Mouse (Mus musculus): ENCODE measurements around the gene Slc6a15. TPM values are rescaled to one million over a fixed set of nuclear protein-coding genes. Genes with fewer than 3 reads are reported as not detected.

Gene Slc6a15
- not detected in 2 replicates for polyA plus RNA-seq (2012; ENCODE audit: insufficient read depth, insufficient read length, low replicate concordance, missing spikeins)

- WGBS: under 1% methylated on average over 43 of the region's 43 CpGs
- peak within 1 kb of the TSS; percentile 65 for H3K4me3 ChIP-seq (ENCODE audit: insufficient read depth, low read depth, low read length)
- H3K27ac ChIP-seq (ENCODE audit: insufficient read depth, low read depth, low read length): peak within 1 kb of the TSS; percentile 34; the same call in 1 of the 2 replicates
- 0 out of 2 replicates have a peak, but pooled peaks cover 3% of the 10 kb centered on the region for H3K4me1 ChIP-seq (ENCODE audit: control insufficient read depth, insufficient read depth, low read length)
- TF ChIP-seq POLR2A (IDR thresholded peaks at IDR 0.05; ENCODE audit: insufficient read depth, low read depth, low read length) (no peak), CTCF (IDR thresholded peaks at IDR 0.05; ENCODE audit: insufficient read depth, low read depth, low read length) (no peak)
Measured at GRCm38 (mm10) chr10:103367371-103368295, at the start of gene Slc6a15. Gene Slc6a15 (plus strand): TSS chr10:103367783.

- TF ChIP-seq POLR2A (IDR thresholded peaks at IDR 0.05; ENCODE audit: insufficient read depth, low read depth, low read length) (no peak), CTCF (IDR thresholded peaks at IDR 0.05; ENCODE audit: insufficient read depth, low read depth, low read length) (no peak)
- Histone ChIP-seq H3K4me3 (ENCODE audit: insufficient read depth, low read depth, low read length) (no peak overlapping the region), H3K27ac (ENCODE audit: insufficient read depth, low read depth, low read length) (no peak overlapping the region), H3K4me1 (ENCODE audit: control insufficient read depth, insufficient read depth, low read length) (no peaks in the 10 kb centered on the region)
- WGBS: 80% methylated on average over 3 of the region's 3 CpGs
Measured at GRCm38 (mm10) chr10:103321941-103322340, 45.6 kb upstream of the Slc6a15 start.

- Histone ChIP-seq H3K4me1 (ENCODE audit: control insufficient read depth, insufficient read depth, low read length) (no peaks in the 10 kb centered on the region), H3K4me3 (ENCODE audit: insufficient read depth, low read depth, low read length) (no peak overlapping the region), H3K27ac (ENCODE audit: insufficient read depth, low read depth, low read length) (no peak overlapping the region)
- WGBS: 88% methylated on average over 3 of the region's 3 CpGs
- TF ChIP-seq CTCF (IDR thresholded peaks at IDR 0.05; ENCODE audit: insufficient read depth, low read depth, low read length) (no peak), POLR2A (IDR thresholded peaks at IDR 0.05; ENCODE audit: insufficient read depth, low read depth, low read length) (no peak)
Measured at GRCm38 (mm10) chr10:103323386-103323785, 44.2 kb upstream of the Slc6a15 start.

GRCm38 (mm10) chr10:103334306-103334705, 33.3 kb upstream of the Slc6a15 start:
- no peak for TF ChIP-seq CTCF (IDR thresholded peaks at IDR 0.05; ENCODE audit: insufficient read depth, low read depth, low read length)
- no peak for TF ChIP-seq POLR2A (IDR thresholded peaks at IDR 0.05; ENCODE audit: insufficient read depth, low read depth, low read length)
- WGBS: 98% methylated on average over 1 of the region's 1 CpGs
- Histone ChIP-seq H3K4me1 (ENCODE audit: control insufficient read depth, insufficient read depth, low read length) (no peaks in the 10 kb centered on the region), H3K4me3 (ENCODE audit: insufficient read depth, low read depth, low read length) (no peak overlapping the region), H3K27ac (ENCODE audit: insufficient read depth, low read depth, low read length) (no peak overlapping the region)

GRCm38 (mm10) chr10:103339928-103340327, 27.7 kb upstream of the Slc6a15 start:
- no peaks in the 10 kb centered on the region for H3K4me1 ChIP-seq (ENCODE audit: control insufficient read depth, insufficient read depth, low read length)
- no peak overlapping the region for H3K27ac ChIP-seq (ENCODE audit: insufficient read depth, low read depth, low read length)
- no peak overlapping the region for H3K4me3 ChIP-seq (ENCODE audit: insufficient read depth, low read depth, low read length)
- no peak for TF ChIP-seq POLR2A (IDR thresholded peaks at IDR 0.05; ENCODE audit: insufficient read depth, low read depth, low read length)
- no peak for TF ChIP-seq CTCF (IDR thresholded peaks at IDR 0.05; ENCODE audit: insufficient read depth, low read depth, low read length)
- 88% methylated on average over 5 of the region's 5 CpGs for WGBS

GRCm38 (mm10) chr10:103346797-103347196, 20.8 kb upstream of the Slc6a15 start:
- no peak overlapping the region for H3K27ac ChIP-seq (ENCODE audit: insufficient read depth, low read depth, low read length)
- no peaks in the 10 kb centered on the region for H3K4me1 ChIP-seq (ENCODE audit: control insufficient read depth, insufficient read depth, low read length)
- no peak overlapping the region for H3K4me3 ChIP-seq (ENCODE audit: insufficient read depth, low read depth, low read length)
- no peak for TF ChIP-seq POLR2A (IDR thresholded peaks at IDR 0.05; ENCODE audit: insufficient read depth, low read depth, low read length)
- TF ChIP-seq CTCF (IDR thresholded peaks at IDR 0.05; ENCODE audit: insufficient read depth, low read depth, low read length): no peak
- WGBS: 30% methylated on average over 2 of the region's 2 CpGs

GRCm38 (mm10) chr10:103368296-103369080, 905 bp downstream of the Slc6a15 start:
- WGBS: under 1% methylated on average over 37 of the region's 37 CpGs
- Histone ChIP-seq H3K4me3 (ENCODE audit: insufficient read depth, low read depth, low read length) (peak overlapping the region; percentile 65), H3K27ac (ENCODE audit: insufficient read depth, low read depth, low read length) (peak overlapping the region; percentile 34; the same call in 1 of the 2 replicates), H3K4me1 (ENCODE audit: control insufficient read depth, insufficient read depth, low read length) (0 out of 2 replicates have a peak, but pooled peaks cover 3% of the 10 kb centered on the region)
- TF ChIP-seq POLR2A (IDR thresholded peaks at IDR 0.05; ENCODE audit: insufficient read depth, low read depth, low read length) (no peak), CTCF (IDR thresholded peaks at IDR 0.05; ENCODE audit: insufficient read depth, low read depth, low read length) (no peak)

GRCm38 (mm10) chr10:103369081-103369420, 1.5 kb downstream of the Slc6a15 start:
- 0 out of 2 replicates have a peak, but pooled peaks cover 3% of the 10 kb centered on the region for H3K4me1 ChIP-seq (ENCODE audit: control insufficient read depth, insufficient read depth, low read length)
- H3K27ac ChIP-seq (ENCODE audit: insufficient read depth, low read depth, low read length): peak overlapping the region; percentile 34; the same call in 1 of the 2 replicates
- 0% methylated on average over 8 of the region's 8 CpGs for WGBS
- peak overlapping the region; percentile 65 for H3K4me3 ChIP-seq (ENCODE audit: insufficient read depth, low read depth, low read length)
- TF ChIP-seq POLR2A (IDR thresholded peaks at IDR 0.05; ENCODE audit: insufficient read depth, low read depth, low read length): no peak
- peak; percentile 26; the same call in 1 of the 2 replicates for TF ChIP-seq CTCF (IDR thresholded peaks at IDR 0.05; ENCODE audit: insufficient read depth, low read depth, low read length)
